Mouse (Mus musculus) forebrain, embryonic 12.5 days (tissue): ENCODE data around the gene Dtx4. TPM values are rescaled to one million over a fixed set of nuclear protein-coding genes. Genes with fewer than 3 reads are reported as not detected.

Experiments
- ATAC-seq: fragments of 200-750 bp; cut with Nextera tagmentation; 2 replicates; pipeline ENCODE4 v1.8.0; 2017; ENCODE audit warnings: moderate TSS enrichment; ENCODE audit not compliant: low FRiP score
- H3K27ac ChIP-seq: fragments of 300-500 bp; sonication (generic); 2 replicates; pipeline ENCODE4 v1.5.1; 2016; ENCODE audit warnings: mild to moderate bottlenecking
- H3K27me3 ChIP-seq: fragments of 300-500 bp; sonication (generic); 2 replicates; pipeline ENCODE4 v1.6.1; 2016; ENCODE audit warnings: mild to moderate bottlenecking
- H3K36me3 ChIP-seq: fragments of 300-500 bp; sonication (generic); replicated peaks from 2 replicates; pipeline ENCODE4 v1.6.1; 2016; ENCODE audit warnings: mild to moderate bottlenecking
- H3K4me1 ChIP-seq: fragments of 300-500 bp; sonication (generic); 2 replicates; pipeline ENCODE4 v1.6.1; 2016
- H3K4me2 ChIP-seq: fragments of 300-500 bp; sonication (generic); 2 replicates; pipeline ENCODE4 v1.6.1; 2016; ENCODE audit warnings: mild to moderate bottlenecking, moderate library complexity
- H3K4me3 ChIP-seq: fragments of 300-500 bp; sonication (generic); replicated peaks from 2 replicates; pipeline ENCODE4 v1.5.1; 2016; ENCODE audit warnings: mild to moderate bottlenecking
- H3K9ac ChIP-seq: fragments of 300-500 bp; sonication (generic); 2 replicates; pipeline ENCODE4 v1.6.1; 2016; ENCODE audit warnings: mild to moderate bottlenecking
- H3K9me3 ChIP-seq: fragments of 300-500 bp; sonication (generic); 2 replicates; pipeline ENCODE4 v1.6.1; 2016
- WGBS: fragments of 180-500 bp; shearing (Covaris S2); methylation state at CpG from one replicate; pipeline ENCODE4 v1.1.7; 2016; 5-methylcytosine and 5-hydroxymethylcytosine counted together
- polyA plus RNA-seq: library from polyadenylated mRNA; unstranded; fragments of >200 nt; fragmentation: Nextera tagmentation; extraction: Ambion mirVana; gene quantifications from 2 replicates; pipeline ENCODE4 v1.2.1, GENCODE M21; 2016

Gene Dtx4
- polyA plus RNA-seq, 1 experiment from 2014 or later: 34.2 TPM

DNA sequence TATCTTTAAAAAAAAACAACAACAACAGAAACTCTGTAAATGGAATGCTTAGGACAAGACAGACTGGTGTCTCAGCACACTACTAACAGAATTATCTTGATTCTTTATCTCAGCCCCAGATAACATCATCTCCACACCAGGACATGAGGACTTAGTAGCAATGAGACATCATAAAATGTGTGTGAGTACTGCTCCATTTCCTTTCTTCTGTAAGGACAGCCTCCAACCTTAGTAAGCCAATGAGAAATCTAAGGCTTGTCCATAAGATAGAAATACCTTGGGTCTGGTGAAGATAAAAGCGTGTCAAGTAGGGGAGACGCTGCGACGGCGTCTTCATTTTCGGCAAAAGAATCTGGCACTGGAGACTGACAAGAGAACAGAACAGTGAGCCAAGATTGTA, 73.6 kb downstream of the Dtx4 start, which contains the start of gene Pfpl:
Gene Pfpl, plus strand, starts transcription at position 301 of the 400 bp plus-strand sequence.
- Histone ChIP-seq H3K27ac (no peak within 1 kb of the TSS), H3K27me3 (no peaks in the 10 kb centered on the region), H3K9ac (no peak within 1 kb of the TSS), H3K36me3 (no peaks in the 10 kb centered on the region), H3K4me2 (no peak within 1 kb of the TSS), H3K4me3 (no peak within 1 kb of the TSS), H3K4me1 (no peaks in the 10 kb centered on the region), H3K9me3 (no peaks in the 10 kb centered on the region)
- no peak for ATAC-seq
- WGBS: 95% methylated on average over 6 of the region's 6 CpGs

GRCm38 (mm10) chr19:12427101-12427500, 74.2 kb downstream of the Dtx4 start:
- no peak overlapping the region for H3K4me2 ChIP-seq
- H3K9ac ChIP-seq: no peak overlapping the region
- H3K9me3 ChIP-seq: no peaks in the 10 kb centered on the region
- H3K27me3 ChIP-seq: no peaks in the 10 kb centered on the region
- WGBS: 88% methylated on average over 5 of the region's 5 CpGs
- ATAC-seq: no peak
- no peak overlapping the region for H3K4me3 ChIP-seq
- no peaks in the 10 kb centered on the region for H3K36me3 ChIP-seq
- H3K27ac ChIP-seq: no peak overlapping the region
- H3K4me1 ChIP-seq: no peaks in the 10 kb centered on the region

DNA sequence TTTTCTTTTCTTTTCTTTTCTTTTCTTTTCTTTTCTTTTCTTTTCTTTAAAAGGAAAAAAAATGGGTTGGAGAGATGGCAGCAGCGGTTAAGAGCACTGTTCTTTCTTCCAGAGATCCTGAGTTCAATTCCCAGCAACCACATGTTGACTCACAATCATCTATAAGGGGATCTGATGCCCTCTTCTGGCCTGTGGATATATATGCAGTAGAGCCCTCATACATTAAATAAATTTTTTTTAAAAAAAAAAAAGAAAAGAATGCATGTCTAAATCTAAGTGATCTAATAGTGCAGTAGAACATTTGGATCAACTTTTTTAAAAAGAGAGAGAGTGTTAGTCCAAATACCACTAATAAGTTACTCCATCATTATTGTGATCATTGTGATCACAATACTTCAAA, 79.6 kb downstream of the Dtx4 start:
- Histone ChIP-seq H3K9ac (no peak overlapping the region), H3K27ac (no peak overlapping the region), H3K36me3 (no peaks in the 10 kb centered on the region), H3K4me3 (no peak overlapping the region), H3K4me2 (no peak overlapping the region), H3K4me1 (no peaks in the 10 kb centered on the region), H3K9me3 (no peaks in the 10 kb centered on the region), H3K27me3 (no peaks in the 10 kb centered on the region)
- ATAC-seq: no peak
- 89% methylated on average over 1 of the region's 1 CpGs for WGBS

DNA sequence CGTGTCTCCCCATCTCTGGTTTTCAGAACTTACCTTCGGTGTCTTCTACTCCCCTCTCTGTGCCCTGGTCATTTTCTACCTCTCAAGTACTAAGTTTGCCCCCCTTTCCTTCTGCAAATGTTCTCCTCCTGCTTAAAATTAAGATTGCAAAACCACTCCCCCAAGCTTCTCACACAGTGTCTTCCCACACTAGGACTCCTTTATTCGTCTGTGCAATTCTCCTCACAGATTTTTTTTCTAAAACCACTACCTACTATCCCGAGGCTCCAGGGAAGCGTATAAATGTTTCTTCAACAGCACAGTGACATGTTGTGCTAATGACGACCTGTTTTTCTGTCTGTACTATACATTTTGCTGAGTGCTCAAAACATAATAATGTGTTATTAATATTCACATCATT, 80.7 kb downstream of the Dtx4 start:
- no peak overlapping the region for H3K4me3 ChIP-seq
- H3K27ac ChIP-seq: no peak overlapping the region
- no peaks in the 10 kb centered on the region for H3K9me3 ChIP-seq
- H3K4me1 ChIP-seq: no peaks in the 10 kb centered on the region
- no peaks in the 10 kb centered on the region for H3K36me3 ChIP-seq
- WGBS: 82% methylated on average over 6 of the region's 6 CpGs
- H3K27me3 ChIP-seq: no peaks in the 10 kb centered on the region
- ATAC-seq: no peak
- H3K4me2 ChIP-seq: no peak overlapping the region
- no peak overlapping the region for H3K9ac ChIP-seq

GRCm38 (mm10) chr19:12418312-12418711, 82.9 kb downstream of the Dtx4 start:
- Histone ChIP-seq H3K27me3 (no peaks in the 10 kb centered on the region), H3K9me3 (no peaks in the 10 kb centered on the region), H3K4me2 (no peak overlapping the region), H3K36me3 (no peaks in the 10 kb centered on the region), H3K4me3 (no peak overlapping the region), H3K27ac (no peak overlapping the region), H3K4me1 (no peaks in the 10 kb centered on the region), H3K9ac (no peak overlapping the region)
- ATAC-seq: no peak
- 83% methylated on average over 3 of the region's 3 CpGs for WGBS

GRCm38 (mm10) chr19:12417361-12417760, 83.9 kb downstream of the Dtx4 start, which contains the start of gene Olfr1441:
Gene Olfr1441 (plus strand): TSS chr19:12417433.
- no peak within 1 kb of the TSS for H3K9ac ChIP-seq
- no peak for ATAC-seq
- no peaks in the 10 kb centered on the region for H3K36me3 ChIP-seq
- no peak within 1 kb of the TSS for H3K27ac ChIP-seq
- H3K27me3 ChIP-seq: no peaks in the 10 kb centered on the region
- no peaks in the 10 kb centered on the region for H3K4me1 ChIP-seq
- H3K4me2 ChIP-seq: no peak within 1 kb of the TSS
- H3K4me3 ChIP-seq: no peak within 1 kb of the TSS
- H3K9me3 ChIP-seq: no peaks in the 10 kb centered on the region

Other genes starting within 250 kb of the Dtx4 start
- not detected in 2 replicates for gene Olfr235, start 240.4 kb downstream of the Dtx4 start, polyA plus RNA-seq
- gene Olfr1434, start 221.6 kb downstream of the Dtx4 start, polyA plus RNA-seq: not detected in 2 replicates
- not detected in 2 replicates for gene Olfr1436, start 202.3 kb downstream of the Dtx4 start, polyA plus RNA-seq
- gene Olfr1437, start 176.4 kb downstream of the Dtx4 start, polyA plus RNA-seq: not detected in 2 replicates
- not detected in 2 replicates for gene Olfr1438-ps1, start 165.5 kb downstream of the Dtx4 start, polyA plus RNA-seq
- not detected in 2 replicates for gene Olfr1440, start 114.2 kb downstream of the Dtx4 start, polyA plus RNA-seq
- gene Olfr1441, start 84.0 kb downstream of the Dtx4 start, polyA plus RNA-seq: not detected in 2 replicates
- gene Pfpl, start 73.5 kb downstream of the Dtx4 start, polyA plus RNA-seq: not detected in 2 replicates
- gene Mpeg1, start 40.7 kb downstream of the Dtx4 start, polyA plus RNA-seq: 0.37 and 0.55 TPM in 2 replicates
- gene Fam111a, start 44.3 kb upstream of the Dtx4 start, polyA plus RNA-seq: 17.9 and 18.4 TPM in 2 replicates
- gene Gm4952, start 98.5 kb upstream of the Dtx4 start, polyA plus RNA-seq: not detected in 2 replicates
- gene Glyat, start 131.9 kb upstream of the Dtx4 start, polyA plus RNA-seq: not detected in 2 replicates
- gene Olfr1442, start 169.0 kb upstream of the Dtx4 start, polyA plus RNA-seq: not detected in 2 replicates
- not detected in 2 replicates for gene Olfr1443, start 176.7 kb upstream of the Dtx4 start, polyA plus RNA-seq
- not detected in 2 replicates for gene Keg1, start 194.3 kb upstream of the Dtx4 start, polyA plus RNA-seq